Mouse (Mus musculus) layer of hippocampus, postnatal 10 days (tissue): ENCODE measurements around the gene Metrn. TPM values are rescaled to one million over a fixed set of nuclear protein-coding genes. Genes with fewer than 3 reads are reported as not detected.

Source experiments
- microRNA-seq, 2 experiments: library from miRNA; unstranded; fragments of <30 nt; microRNA quantifications; one replicate each; pipeline ENCODE4 v1.2.0; 2021
- total RNA-seq, 2 experiments: library from RNA; stranded (reverse); gene quantifications; 2 replicates each; pipeline ENCODE4 v1.2.3; 2021

The Metrn gene
- total RNA-seq, 2 experiments from 2014 or later = 51.2 to 65.8 TPM

Small RNA genes lying within 50 kb of the gene (microRNA-seq; reads per million reads assigned to microRNA genes)
- gene Gm25083 (0 reads per million in 2 experiments), gene Mir3082 (2.0 to 3.3 reads per million in 2 experiments), gene Mir6966 (0.59 to 2.7 reads per million in 2 experiments)

Other genes with a start within 250 kb of the Metrn start
- 10 to 100 TPM; 62.7 to 66.3 TPM for gene Sox8, start 226.4 kb downstream of the Metrn start, total RNA-seq
- 10 to 100 TPM; 23.1 to 26.4 TPM for gene Lmf1, start 218.1 kb downstream of the Metrn start, total RNA-seq
- gene Gng13, start 80.0 kb downstream of the Metrn start, total RNA-seq = 10 to 100 TPM; 55.4 to 57.2 TPM
- gene Chtf18, start 69.7 kb downstream of the Metrn start, total RNA-seq = 1 to 10 TPM; 2.6 to 3.6 TPM
- 10 to 100 TPM; 27.0 to 30.0 TPM for gene Rpusd1, start 69.5 kb downstream of the Metrn start, total RNA-seq
- not detected for gene Mslnl, start 61.1 kb downstream of the Metrn start, total RNA-seq
- gene Msln, start 42.8 kb downstream of the Metrn start, total RNA-seq = 1 to 10 TPM; 1.8 to 2.6 TPM
- 10 to 100 TPM; 25.7 to 26.9 TPM for gene Narfl, start 23.4 kb downstream of the Metrn start, total RNA-seq
- gene Haghl, start 11.5 kb downstream of the Metrn start, total RNA-seq = 100 to 1,000 TPM; 140 to 157 TPM
- under 1 TPM; 0.23 to 0.33 TPM for gene Ccdc78, start 10.6 kb downstream of the Metrn start, total RNA-seq
- gene Fam173a, start 4.2 kb downstream of the Metrn start, total RNA-seq = 10 to 100 TPM; 69.2 to 80.1 TPM
- gene AC134908.4, start 1.5 kb downstream of the Metrn start, total RNA-seq = not detected
- gene Fbxl16, start 11.9 kb upstream of the Metrn start, total RNA-seq = 100 to 1,000 TPM; 272 to 292 TPM
- 10 to 100 TPM; 21.0 to 24.1 TPM for gene Wdr24, start 26.5 kb upstream of the Metrn start, total RNA-seq
- 10 to 100 TPM; 55.4 to 56.9 TPM for gene Jmjd8, start 31.7 kb upstream of the Metrn start, total RNA-seq
- 100 to 1,000 TPM; 168 to 169 TPM for gene Stub1, start 36.3 kb upstream of the Metrn start, total RNA-seq
- 10 to 100 TPM; 80.6 to 99.3 TPM for gene Rhbdl1, start 40.2 kb upstream of the Metrn start, total RNA-seq
- 10 to 100 TPM; 30.9 to 36.3 TPM for gene Gm20683, start 44.6 kb upstream of the Metrn start, total RNA-seq
- 10 to 100 TPM; 80.3 to 94.8 TPM for gene Rhot2, start 47.7 kb upstream of the Metrn start, total RNA-seq
- 10 to 100 TPM; 25.4 to 37.8 TPM for gene Wdr90, start 64.4 kb upstream of the Metrn start, total RNA-seq
- 10 to 100 TPM; 30.6 to 32.6 TPM for gene Mcrip2, start 71.6 kb upstream of the Metrn start, total RNA-seq
- gene Mettl26, start 77.9 kb upstream of the Metrn start, total RNA-seq = 10 to 100 TPM; 31.7 to 32.7 TPM
- gene Wfikkn1, start 83.7 kb upstream of the Metrn start, total RNA-seq = 1 to 10 TPM; 1.1 to 1.4 TPM
- 10 to 100 TPM; 41.9 to 49.9 TPM for gene Rab40c, start 122.6 kb upstream of the Metrn start, total RNA-seq
- 100 to 1,000 TPM; 144 to 149 TPM for gene Pigq, start 147.8 kb upstream of the Metrn start, total RNA-seq
- not detected for gene Nhlrc4, start 147.8 kb upstream of the Metrn start, total RNA-seq
- not detected for gene A930017K11Rik, start 155.4 kb upstream of the Metrn start, total RNA-seq
- 10 to 100 TPM; 38.2 to 50.8 TPM for gene Capn15, start 188.7 kb upstream of the Metrn start, total RNA-seq